Mouse (Mus musculus) midbrain, embryonic 11.5 days (tissue): ENCODE measurements around the gene Zkscan6. TPM values are rescaled to one million over a fixed set of nuclear protein-coding genes. Genes with fewer than 3 reads are reported as not detected.

Experiments
- ATAC-seq: fragments of 200-750 bp; cut with Nextera tagmentation; 2 replicates; pipeline ENCODE4 v1.8.0; 2017; ENCODE audit warnings: moderate TSS enrichment, moderate library complexity; ENCODE audit not compliant: low FRiP score
- DNase-seq: peaks from one replicate; pipeline ENCODE4 v3.0.0; 2015; ENCODE audit warnings: low spot score; ENCODE audit errors: missing footprints
- H3K27ac ChIP-seq: fragments of 300-500 bp; sonication (generic); 2 replicates; pipeline ENCODE4 v1.5.1; 2014; ENCODE audit warnings: low read depth, low read length
- H3K27me3 ChIP-seq: fragments of 300-500 bp; sonication (generic); 2 replicates; pipeline ENCODE4 v1.6.1; 2014; ENCODE audit warnings: mild to moderate bottlenecking, low read length, moderate library complexity, mixed read lengths; ENCODE audit not compliant: control insufficient read depth, insufficient read depth
- H3K36me3 ChIP-seq: fragments of 300-500 bp; sonication (generic); 2 replicates; pipeline ENCODE4 v1.6.1; 2014; ENCODE audit warnings: mild to moderate bottlenecking, low read length, moderate library complexity, mixed read lengths; ENCODE audit not compliant: control insufficient read depth, insufficient read depth
- H3K4me1 ChIP-seq: fragments of 300-500 bp; sonication (generic); 2 replicates; pipeline ENCODE4 v1.6.1; 2014; ENCODE audit warnings: low read length; ENCODE audit not compliant: control insufficient read depth, insufficient read depth
- H3K4me2 ChIP-seq: fragments of 300-500 bp; sonication (generic); 2 replicates; pipeline ENCODE4 v1.6.1; 2014; ENCODE audit warnings: mild to moderate bottlenecking, moderate library complexity
- H3K4me3 ChIP-seq: fragments of 300-500 bp; sonication (generic); 2 replicates; pipeline ENCODE4 v1.5.1; 2014; ENCODE audit warnings: low read depth, low read length
- H3K9ac ChIP-seq: fragments of 300-500 bp; sonication (generic); 2 replicates; pipeline ENCODE4 v1.6.1; 2014; ENCODE audit warnings: low read length
- H3K9me3 ChIP-seq: fragments of 300-500 bp; sonication (generic); 2 replicates; pipeline ENCODE4 v1.6.1; 2016; ENCODE audit warnings: low read length; ENCODE audit not compliant: control insufficient read depth
- whole genome bisulfite sequencing: fragments of 180-500 bp; shearing (Covaris S2); extraction: QIAGEN DNeasy Blood & Tissue Kit; methylation state at CpG from one replicate; pipeline ENCODE4 v1.1.7; 2014; 5-methylcytosine and 5-hydroxymethylcytosine counted together
- polyA plus RNA-seq: library from polyadenylated mRNA; unstranded; fragments of >200 nt; fragmentation: Nextera tagmentation; extraction: Ambion mirVana; gene quantifications from 2 replicates; pipeline ENCODE4 v1.2.1, GENCODE M21; 2014

The Zkscan6 gene
- 13.5 and 13.6 TPM in 2 replicates for polyA plus RNA-seq

DNA sequence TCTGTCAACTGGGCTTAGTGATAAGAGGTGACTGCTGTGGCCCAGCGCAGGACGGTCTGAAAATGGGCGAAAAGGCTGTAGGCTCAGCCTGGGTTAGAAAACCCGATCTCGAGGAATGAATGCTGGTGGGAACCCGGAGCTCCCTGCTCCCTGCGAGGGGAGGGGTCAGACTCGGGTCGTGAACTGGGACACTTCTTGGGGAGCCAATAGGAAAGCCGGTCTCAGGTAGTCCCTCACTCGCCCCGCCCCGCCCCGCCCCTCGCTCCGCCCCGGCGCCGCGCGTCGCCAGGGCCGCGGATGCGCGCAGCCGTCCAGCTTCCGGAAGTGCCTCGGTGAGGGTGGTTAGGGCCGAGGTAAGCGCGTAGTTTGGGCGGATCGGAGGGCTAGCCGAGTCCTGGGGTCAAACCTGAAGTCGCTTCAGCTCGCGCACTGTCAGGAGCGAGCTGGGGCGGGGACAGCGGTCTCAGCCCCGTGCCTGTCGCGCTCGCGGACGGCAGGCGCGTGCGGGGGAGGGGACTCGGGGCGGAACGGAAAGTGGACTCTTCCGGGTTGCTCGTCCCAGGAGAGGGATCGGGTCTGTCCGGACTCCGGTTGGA is at the start of gene Zkscan6:
TSS of gene Zkscan6 (plus strand) at position 267 of the 596 bp plus-strand sequence.
- Histone ChIP-seq H3K9ac (peak within 1 kb of the TSS; percentile 67), H3K4me2 (peak within 1 kb of the TSS; percentile 84), H3K36me3 (no peaks in the 10 kb centered on the region), H3K4me1 (peaks cover 6% of the 10 kb centered on the region), H3K9me3 (no peaks in the 10 kb centered on the region), H3K4me3 (peak within 1 kb of the TSS; percentile 59), H3K27ac (peak within 1 kb of the TSS; percentile 60), H3K27me3 (no peaks in the 10 kb centered on the region)
- ATAC-seq: peak; percentile 98
- under 1% methylated on average over 56 of the region's 58 CpGs for WGBS
- peak; percentile 99 for DNase-seq

DNA sequence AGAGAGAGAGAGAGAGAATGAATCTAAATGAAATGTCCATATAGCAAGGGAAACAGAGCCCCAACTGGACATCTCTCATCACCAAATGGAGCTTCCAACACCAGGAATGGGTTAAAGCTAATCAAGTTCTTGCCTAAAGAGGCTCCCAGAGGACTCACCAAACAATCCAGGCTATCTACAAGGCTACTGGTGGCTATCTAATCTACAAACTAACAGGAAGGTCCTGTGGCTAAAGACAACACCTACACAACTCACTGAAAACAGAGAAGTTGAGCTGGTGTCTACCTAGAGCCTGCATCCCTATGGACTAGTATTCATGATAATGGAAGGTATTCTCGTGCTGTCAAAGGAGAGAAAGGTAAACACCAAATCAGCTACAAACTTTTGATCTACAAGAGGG is 47.6 kb upstream of the Zkscan6 start:
- no peak overlapping the region for H3K27ac ChIP-seq
- no peaks in the 10 kb centered on the region for H3K4me1 ChIP-seq
- no peak overlapping the region for H3K4me2 ChIP-seq
- no peak overlapping the region for H3K4me3 ChIP-seq
- DNase-seq (peak; percentile 39), ATAC-seq (no peak)
- H3K9ac ChIP-seq: no peak overlapping the region
- H3K36me3 ChIP-seq: no peaks in the 10 kb centered on the region
- no peaks in the 10 kb centered on the region for H3K27me3 ChIP-seq
- 90% methylated on average over 1 of the region's 1 CpGs for whole genome bisulfite sequencing
- no peaks in the 10 kb centered on the region for H3K9me3 ChIP-seq

DNA sequence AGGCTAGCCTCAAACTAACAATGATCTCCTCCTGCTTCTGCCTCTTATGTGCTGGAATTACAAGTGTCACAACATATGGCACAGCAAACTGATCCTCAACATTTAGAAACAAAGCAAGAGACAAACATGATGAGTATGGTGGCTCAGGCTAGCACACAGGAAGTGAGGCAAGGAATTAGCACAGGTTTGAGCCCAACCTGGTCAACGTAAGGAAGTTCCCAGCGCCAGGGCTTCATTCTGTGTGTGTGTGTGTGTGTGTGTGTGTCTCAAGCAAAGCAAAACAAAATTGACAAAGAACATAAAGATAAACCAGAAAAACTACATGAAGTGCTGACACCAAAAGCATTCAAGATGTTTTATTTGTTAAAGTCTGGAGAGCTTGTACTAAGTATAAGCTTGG is 46.1 kb upstream of the Zkscan6 start:
- H3K9me3 ChIP-seq: no peaks in the 10 kb centered on the region
- no peaks in the 10 kb centered on the region for H3K4me1 ChIP-seq
- peak; percentile 45 for DNase-seq
- H3K27me3 ChIP-seq: no peaks in the 10 kb centered on the region
- WGBS: 89% methylated on average over 2 of the region's 2 CpGs
- ATAC-seq: no peak
- no peak overlapping the region for H3K4me2 ChIP-seq
- H3K36me3 ChIP-seq: no peaks in the 10 kb centered on the region
- H3K4me3 ChIP-seq: no peak overlapping the region
- no peak overlapping the region for H3K9ac ChIP-seq
- no peak overlapping the region for H3K27ac ChIP-seq

DNA sequence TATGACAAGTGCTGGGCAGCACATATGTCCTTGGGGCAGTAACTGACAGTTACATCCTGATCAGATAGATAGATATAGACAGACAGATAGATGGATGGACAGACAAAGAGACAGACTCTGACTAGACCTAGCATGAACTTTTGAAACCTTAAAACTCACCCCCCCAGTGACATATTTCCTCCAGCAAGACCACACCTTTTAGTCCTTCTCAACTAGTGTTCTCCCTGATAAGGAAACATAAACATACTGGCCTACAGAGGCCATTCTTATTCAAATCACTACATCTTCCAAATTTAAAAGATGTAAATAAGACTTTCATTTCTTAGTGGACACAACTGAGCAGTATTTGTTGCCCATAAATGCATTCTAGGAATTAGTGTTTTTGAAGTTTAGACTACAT is 38.5 kb upstream of the Zkscan6 start:
- DNase-seq (no peak), ATAC-seq (no peak)
- Histone ChIP-seq H3K9ac (no peak overlapping the region), H3K36me3 (no peaks in the 10 kb centered on the region), H3K4me2 (no peak overlapping the region), H3K27ac (no peak overlapping the region), H3K4me3 (no peak overlapping the region), H3K27me3 (no peaks in the 10 kb centered on the region), H3K4me1 (no peaks in the 10 kb centered on the region), H3K9me3 (no peaks in the 10 kb centered on the region)

DNA sequence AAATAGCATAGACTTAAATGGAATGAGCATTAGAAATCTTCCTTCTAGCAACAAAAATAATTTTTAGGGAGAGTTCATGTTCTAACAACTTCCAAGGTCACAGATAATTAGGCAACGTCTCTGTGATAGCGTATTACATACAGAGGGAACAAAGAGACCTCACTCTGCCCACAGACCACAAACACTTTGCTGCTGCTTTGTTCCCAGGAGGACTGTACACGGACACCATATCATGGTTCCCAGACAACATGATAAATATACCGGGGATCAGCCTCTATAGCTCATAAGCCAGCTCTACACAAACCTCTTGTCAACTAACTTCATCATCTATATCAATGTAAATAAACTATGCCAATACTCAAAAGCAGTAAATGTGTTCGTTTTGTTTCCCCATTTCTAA is 37.0 kb upstream of the Zkscan6 start:
- no peak overlapping the region for H3K4me3 ChIP-seq
- H3K36me3 ChIP-seq: no peaks in the 10 kb centered on the region
- peak; percentile 81 for DNase-seq
- no peak overlapping the region for H3K27ac ChIP-seq
- no peaks in the 10 kb centered on the region for H3K4me1 ChIP-seq
- no peak overlapping the region for H3K9ac ChIP-seq
- H3K4me2 ChIP-seq: no peak overlapping the region
- H3K9me3 ChIP-seq: no peaks in the 10 kb centered on the region
- 90% methylated on average over 5 of the region's 5 CpGs for WGBS
- no peak for ATAC-seq
- no peaks in the 10 kb centered on the region for H3K27me3 ChIP-seq

DNA sequence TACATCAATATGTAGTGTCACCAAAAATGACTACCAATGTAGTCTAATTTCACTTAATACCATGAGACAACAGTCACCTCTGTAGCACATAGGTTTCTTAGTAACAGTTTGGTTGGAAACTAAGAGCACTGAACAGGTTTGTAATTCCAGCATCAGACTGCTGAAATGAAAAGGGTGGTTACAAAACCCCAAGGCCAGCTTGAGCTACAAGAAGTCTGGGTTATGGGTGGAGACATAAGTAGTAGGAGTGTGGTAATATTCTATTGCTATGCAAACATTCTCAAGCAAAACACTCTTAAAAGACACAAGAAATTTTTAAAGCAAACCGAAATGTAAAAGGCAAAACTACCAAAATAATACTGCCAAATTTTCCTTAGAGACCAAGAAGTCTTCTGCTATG is 35.4 kb upstream of the Zkscan6 start:
- 94% methylated on average over 1 of the region's 1 CpGs for WGBS
- no peak overlapping the region for H3K27ac ChIP-seq
- no peak overlapping the region for H3K4me3 ChIP-seq
- DNase-seq (peak; percentile 23), ATAC-seq (no peak)
- no peaks in the 10 kb centered on the region for H3K36me3 ChIP-seq
- H3K9me3 ChIP-seq: no peaks in the 10 kb centered on the region
- no peaks in the 10 kb centered on the region for H3K4me1 ChIP-seq
- no peak overlapping the region for H3K4me2 ChIP-seq
- no peak overlapping the region for H3K9ac ChIP-seq
- H3K27me3 ChIP-seq: no peaks in the 10 kb centered on the region

DNA sequence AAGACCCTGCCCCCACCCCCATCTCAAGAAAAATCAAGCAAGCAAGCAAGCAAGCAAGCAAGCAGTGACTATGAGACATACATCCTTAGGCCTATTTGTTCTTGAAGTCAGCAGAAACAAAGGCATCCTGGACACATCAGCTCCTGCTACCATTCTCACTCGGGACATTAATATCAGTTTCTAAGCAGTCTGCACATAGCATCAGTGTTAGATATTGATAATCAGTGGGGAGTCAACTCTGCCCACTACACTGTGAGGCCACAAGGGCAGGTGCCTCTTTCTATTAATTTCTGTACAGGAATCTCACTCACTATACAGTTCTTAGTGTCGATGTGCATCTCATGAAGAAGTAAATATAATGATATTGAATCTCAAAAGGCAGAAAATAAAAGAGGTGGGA is 33.4 kb upstream of the Zkscan6 start:
- H3K27ac ChIP-seq: no peak overlapping the region
- no peak overlapping the region for H3K4me2 ChIP-seq
- no peak for ATAC-seq
- H3K9me3 ChIP-seq: no peaks in the 10 kb centered on the region
- H3K4me1 ChIP-seq: no peaks in the 10 kb centered on the region
- no peaks in the 10 kb centered on the region for H3K27me3 ChIP-seq
- no peak overlapping the region for H3K9ac ChIP-seq
- DNase-seq: peak; percentile 75
- 87% methylated on average over 2 of the region's 2 CpGs for WGBS
- no peak overlapping the region for H3K4me3 ChIP-seq
- H3K36me3 ChIP-seq: no peaks in the 10 kb centered on the region

DNA sequence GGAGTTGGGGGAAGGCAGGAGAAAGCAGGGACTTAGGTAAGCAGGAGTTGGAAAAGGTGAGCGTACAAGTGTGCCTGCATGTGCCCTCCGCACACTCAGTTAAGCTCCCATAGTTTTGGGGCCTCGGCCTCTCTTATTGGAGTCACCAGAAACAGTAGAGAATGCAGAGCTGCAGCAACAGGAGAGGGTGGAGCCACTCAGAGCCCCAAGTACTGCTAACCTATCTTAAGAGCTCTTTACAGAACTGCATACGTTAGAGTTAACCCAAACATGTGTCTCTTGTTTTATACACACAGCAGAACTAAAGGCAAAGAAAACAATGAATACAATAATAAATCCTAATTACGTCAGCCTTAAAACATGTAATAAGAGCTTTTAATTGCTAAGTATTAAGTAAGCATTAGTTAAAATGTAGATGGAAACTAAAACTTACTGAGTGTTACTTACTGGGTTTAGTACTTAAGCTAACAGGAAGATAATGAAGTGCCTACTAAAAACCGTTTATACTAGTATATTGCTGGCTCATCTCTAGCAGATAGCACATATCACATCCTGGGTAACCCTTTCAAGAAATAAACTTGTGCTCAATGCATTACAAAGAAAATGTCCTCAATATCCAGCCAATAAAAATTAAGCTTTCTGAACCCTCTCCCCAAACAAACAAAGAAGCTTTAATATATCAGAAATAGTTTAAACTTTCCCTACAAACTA is 32.9 kb upstream of the Zkscan6 start:
- no peak overlapping the region for H3K4me3 ChIP-seq
- peak; percentile 39 for DNase-seq

DNA sequence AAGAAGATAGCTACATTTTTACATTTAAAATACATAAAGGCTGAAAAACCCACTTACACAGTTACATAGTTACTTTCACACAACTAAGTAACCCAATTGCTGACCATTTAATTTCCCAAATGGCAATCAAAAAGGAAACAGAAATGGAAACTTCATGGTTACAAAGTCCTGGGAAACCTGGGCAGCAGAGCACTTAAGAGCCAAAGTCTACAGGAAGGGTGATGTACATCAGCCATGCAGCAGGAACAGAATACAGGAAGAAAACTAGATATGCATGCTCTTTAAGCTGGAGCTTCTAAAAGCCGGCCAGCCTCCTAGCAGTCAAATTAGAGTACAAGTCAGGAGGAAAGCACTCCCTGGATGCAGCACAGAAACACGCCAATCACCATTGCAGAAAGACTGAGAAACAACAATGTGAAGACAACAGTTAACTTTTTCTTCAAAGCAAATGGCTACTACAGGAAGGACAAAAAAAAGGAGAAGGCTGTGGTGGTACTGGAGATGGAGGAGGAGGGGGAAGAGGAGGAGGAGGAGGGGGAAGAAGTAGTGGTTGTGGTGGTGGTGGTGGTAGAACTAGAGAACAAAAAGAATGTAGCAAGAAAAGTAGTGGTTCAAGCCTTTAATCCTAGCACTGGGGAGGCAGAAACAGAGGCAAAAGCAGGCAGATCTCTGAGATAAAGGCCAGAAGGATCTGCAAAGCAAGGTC is 29.9 kb upstream of the Zkscan6 start:
- DNase-seq (peak; percentile 65), ATAC-seq (no peak)
- WGBS: 75% methylated on average over 2 of the region's 2 CpGs
- no peaks in the 10 kb centered on the region for H3K4me1 ChIP-seq
- no peak overlapping the region for H3K9ac ChIP-seq
- no peak overlapping the region for H3K4me3 ChIP-seq
- no peaks in the 10 kb centered on the region for H3K27me3 ChIP-seq
- H3K36me3 ChIP-seq: 0 out of 2 replicates have a peak, but pooled peaks cover 2% of the 10 kb centered on the region
- H3K9me3 ChIP-seq: no peaks in the 10 kb centered on the region
- H3K27ac ChIP-seq: no peak overlapping the region
- H3K4me2 ChIP-seq: no peak overlapping the region

More for the DNA sequence above, 32.9 kb upstream of the Zkscan6 start:
- Histone ChIP-seq H3K4me1 (no peaks in the 10 kb centered on the region), H3K36me3 (no peaks in the 10 kb centered on the region), H3K9ac (no peak overlapping the region), H3K27ac (no peak overlapping the region), H3K9me3 (no peaks in the 10 kb centered on the region), H3K27me3 (no peaks in the 10 kb centered on the region), H3K4me2 (no peak overlapping the region)
- ATAC-seq: no peak
- WGBS: 78% methylated on average over 6 of the region's 6 CpGs
